Mouse (Mus musculus) neural tube, embryonic 13.5 days (tissue): Measurements from ENCODE around the gene Suds3. TPM values are rescaled to one million over a fixed set of nuclear protein-coding genes. Genes with fewer than 3 reads are reported as not detected.

Source experiments
- ATAC-seq: fragments of 200-750 bp; cut with Nextera tagmentation; 2 replicates; pipeline ENCODE4 v1.8.0; 2017; ENCODE audit warnings: low read depth, mild to moderate bottlenecking, moderate TSS enrichment, moderate library complexity
- H3K27ac ChIP-seq: fragments of 300-500 bp; sonication (generic); replicated peaks from 2 replicates; pipeline ENCODE4 v1.5.1; 2015; ENCODE audit warnings: moderate library complexity, mild to moderate bottlenecking, inconsistent platforms
- H3K27me3 ChIP-seq: fragments of 300-500 bp; sonication (generic); 2 replicates; pipeline ENCODE4 v1.6.1; 2015; ENCODE audit warnings: mild to moderate bottlenecking, inconsistent platforms
- H3K36me3 ChIP-seq: fragments of 300-500 bp; sonication (generic); 2 replicates; pipeline ENCODE4 v1.6.1; 2015; ENCODE audit warnings: mild to moderate bottlenecking, inconsistent platforms
- H3K4me1 ChIP-seq: fragments of 300-500 bp; sonication (generic); replicated peaks from 2 replicates; pipeline ENCODE4 v1.6.1; 2015; ENCODE audit warnings: inconsistent platforms
- H3K4me2 ChIP-seq: fragments of 300-500 bp; sonication (generic); 2 replicates; pipeline ENCODE4 v1.6.1; 2015; ENCODE audit warnings: inconsistent platforms, mild to moderate bottlenecking, moderate library complexity
- H3K4me3 ChIP-seq: fragments of 300-500 bp; sonication (generic); 2 replicates; pipeline ENCODE4 v1.5.1; 2015; ENCODE audit warnings: mild to moderate bottlenecking, inconsistent platforms
- H3K9ac ChIP-seq: fragments of 300-500 bp; sonication (generic); 2 replicates; pipeline ENCODE4 v1.6.1; 2015; ENCODE audit warnings: moderate library complexity, mild to moderate bottlenecking, inconsistent platforms
- H3K9me3 ChIP-seq: fragments of 300-500 bp; sonication (generic); 2 replicates; pipeline ENCODE4 v1.6.1; 2016; ENCODE audit warnings: inconsistent platforms
- WGBS: fragments of 180-500 bp; shearing (Covaris S2); methylation state at CpG from one replicate; pipeline ENCODE4 v1.1.7; 2015; 5-methylcytosine and 5-hydroxymethylcytosine counted together
- polyA plus RNA-seq: library from polyadenylated mRNA; unstranded; fragments of >200 nt; fragmentation: Nextera tagmentation; extraction: Ambion mirVana; gene quantifications from 2 replicates; pipeline ENCODE4 v1.2.1, GENCODE M21; 2015

The Suds3 gene
- polyA plus RNA-seq, 1 experiment from 2014 or later = 91.4 TPM

DNA sequence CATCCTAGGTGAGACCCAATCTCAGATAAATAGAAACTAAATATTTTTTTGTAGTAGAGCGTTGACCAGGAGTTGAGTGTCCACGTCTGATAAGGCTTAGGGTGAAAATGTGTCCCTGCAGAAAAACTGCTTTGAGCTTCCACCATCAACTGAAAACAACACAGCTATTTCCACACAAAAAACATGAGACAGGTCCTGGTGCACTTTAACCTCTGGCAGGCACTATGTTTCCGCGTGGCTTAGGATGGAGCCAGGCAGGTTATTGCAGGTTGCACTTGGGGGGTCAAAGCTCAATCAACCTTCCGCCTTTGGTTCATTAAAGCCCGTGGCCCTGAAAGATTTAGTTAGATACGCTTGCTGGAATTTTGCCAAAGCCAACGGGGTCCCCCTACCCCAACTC is 2.9 kb upstream of the Suds3 start:
- no peak overlapping the region; the same call in 1 of the 2 replicates for H3K9ac ChIP-seq
- peak overlapping the region; percentile 73; the same call in 1 of the 2 replicates for H3K4me3 ChIP-seq
- peaks cover 9% of the 10 kb centered on the region for H3K27me3 ChIP-seq
- H3K27ac ChIP-seq = no peak overlapping the region
- H3K4me1 ChIP-seq = peaks cover 43% of the 10 kb centered on the region
- 55% methylated on average over 8 of the region's 8 CpGs for WGBS
- H3K9me3 ChIP-seq = no peaks in the 10 kb centered on the region
- no peaks in the 10 kb centered on the region for H3K36me3 ChIP-seq
- no peak for ATAC-seq
- H3K4me2 ChIP-seq = peak overlapping the region; percentile 96

DNA sequence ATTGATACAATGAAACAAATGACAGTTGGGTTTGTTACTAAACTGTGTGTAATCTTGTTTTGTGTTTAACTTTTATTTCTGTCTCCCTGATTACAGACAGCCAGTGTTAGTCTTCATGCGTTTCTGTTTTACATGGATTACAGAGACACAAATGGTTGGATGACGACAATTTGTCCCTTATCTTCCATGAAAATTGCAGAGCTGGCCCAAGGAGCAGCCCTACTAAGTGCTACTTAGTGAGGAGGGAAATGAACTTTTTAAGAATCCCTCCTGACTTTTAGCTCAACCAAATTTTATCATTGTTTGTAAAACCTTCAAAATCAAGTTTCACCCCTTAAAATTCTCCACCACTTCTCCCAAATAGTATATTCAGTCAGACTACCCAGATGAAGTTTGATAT is 2.3 kb upstream of the Suds3 start:
- WGBS = 92% methylated on average over 2 of the region's 2 CpGs
- no peaks in the 10 kb centered on the region for H3K9me3 ChIP-seq
- H3K4me2 ChIP-seq = no peak overlapping the region
- H3K9ac ChIP-seq = no peak overlapping the region
- no peak overlapping the region for H3K27ac ChIP-seq
- peaks cover 9% of the 10 kb centered on the region for H3K27me3 ChIP-seq
- ATAC-seq = no peak
- H3K4me3 ChIP-seq = no peak overlapping the region
- H3K36me3 ChIP-seq = peaks cover 4% of the 10 kb centered on the region; the same call in 1 of the 2 replicates
- peaks cover 45% of the 10 kb centered on the region for H3K4me1 ChIP-seq

DNA sequence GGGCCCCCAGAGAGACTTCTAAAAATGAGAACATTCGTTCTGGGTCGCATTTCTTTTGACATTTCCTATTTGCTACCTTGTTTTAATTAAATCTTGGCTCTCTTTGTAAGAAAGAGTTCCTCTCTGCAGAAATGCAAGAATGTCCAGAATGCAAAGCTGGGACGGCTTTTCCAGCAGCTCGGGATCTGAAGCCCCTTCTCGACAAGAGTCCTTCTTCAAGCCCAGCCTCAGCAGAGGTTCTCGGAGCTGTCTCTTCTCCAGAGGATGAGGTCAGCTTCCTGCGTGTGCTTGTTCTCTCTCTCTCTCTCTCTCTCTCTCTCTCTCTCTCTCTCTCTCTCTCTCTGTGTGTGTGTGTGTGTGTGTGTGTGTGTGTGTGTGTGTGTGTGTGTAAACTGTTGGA is 1.8 kb upstream of the Suds3 start:
- 68% methylated on average over 7 of the region's 7 CpGs for WGBS
- Histone ChIP-seq H3K36me3 (peaks cover 7% of the 10 kb centered on the region), H3K4me1 (peaks cover 45% of the 10 kb centered on the region), H3K9ac (no peak overlapping the region), H3K9me3 (no peaks in the 10 kb centered on the region), H3K4me3 (no peak overlapping the region), H3K4me2 (no peak overlapping the region), H3K27ac (no peak overlapping the region), H3K27me3 (peaks cover 9% of the 10 kb centered on the region)
- no peak for ATAC-seq

DNA sequence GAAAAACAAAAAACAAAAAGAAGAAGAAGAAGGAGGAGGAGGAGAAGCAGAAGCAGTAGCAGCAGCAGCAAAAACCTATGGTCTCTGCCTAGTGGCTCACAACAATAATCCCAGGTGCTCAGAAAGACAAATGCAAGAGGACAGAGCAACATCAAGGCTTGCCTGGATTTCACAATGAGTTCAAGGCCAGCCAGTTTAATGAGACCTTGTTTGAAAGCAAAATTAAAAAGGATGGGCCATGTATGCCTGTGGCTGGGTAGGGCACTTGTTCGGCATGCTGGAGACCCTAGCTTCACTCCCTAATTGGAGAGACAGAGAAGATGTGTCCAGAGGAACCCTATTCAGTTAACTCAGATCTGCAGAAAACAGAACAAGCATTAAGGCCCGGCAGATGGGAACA is 1.3 kb upstream of the Suds3 start:
- Histone ChIP-seq H3K4me3 (no peak overlapping the region), H3K27ac (0 out of 2 replicates have a peak overlapping the region, but pooled peaks have one; percentile 1), H3K9me3 (no peaks in the 10 kb centered on the region), H3K4me1 (peaks cover 45% of the 10 kb centered on the region), H3K4me2 (no peak overlapping the region), H3K9ac (no peak overlapping the region), H3K36me3 (peaks cover 12% of the 10 kb centered on the region), H3K27me3 (peaks cover 9% of the 10 kb centered on the region)
- ATAC-seq = no peak
- WGBS = 72% methylated on average over 2 of the region's 2 CpGs

DNA sequence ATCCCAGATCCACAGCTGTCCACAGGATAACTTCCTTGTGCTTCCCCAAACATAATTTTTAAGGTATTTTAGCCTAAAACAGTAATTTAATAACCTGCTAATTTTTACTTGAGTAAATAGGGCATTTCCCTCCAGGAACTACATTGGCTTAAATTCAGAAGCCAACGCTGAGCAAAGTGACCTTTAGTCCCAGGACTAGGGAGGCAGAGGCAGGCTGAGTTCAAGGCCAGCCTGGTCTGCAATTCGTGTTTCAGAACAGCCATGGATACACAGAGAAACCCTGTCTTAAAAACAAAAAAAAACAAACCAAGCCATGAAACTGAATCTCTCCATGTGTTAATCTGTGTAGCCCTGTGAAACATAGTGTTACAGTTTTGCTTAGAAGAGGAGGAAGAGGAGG is 747 bp upstream of the Suds3 start:
- H3K4me3 ChIP-seq = no peak overlapping the region
- H3K27ac ChIP-seq = no peak overlapping the region
- H3K9me3 ChIP-seq = no peaks in the 10 kb centered on the region
- no peak for ATAC-seq
- peaks cover 9% of the 10 kb centered on the region for H3K27me3 ChIP-seq
- H3K4me1 ChIP-seq = peaks cover 42% of the 10 kb centered on the region
- WGBS = 73% methylated on average over 2 of the region's 2 CpGs
- H3K36me3 ChIP-seq = peaks cover 18% of the 10 kb centered on the region
- no peak overlapping the region; the same call in 1 of the 2 replicates for H3K4me2 ChIP-seq
- H3K9ac ChIP-seq = no peak overlapping the region

DNA sequence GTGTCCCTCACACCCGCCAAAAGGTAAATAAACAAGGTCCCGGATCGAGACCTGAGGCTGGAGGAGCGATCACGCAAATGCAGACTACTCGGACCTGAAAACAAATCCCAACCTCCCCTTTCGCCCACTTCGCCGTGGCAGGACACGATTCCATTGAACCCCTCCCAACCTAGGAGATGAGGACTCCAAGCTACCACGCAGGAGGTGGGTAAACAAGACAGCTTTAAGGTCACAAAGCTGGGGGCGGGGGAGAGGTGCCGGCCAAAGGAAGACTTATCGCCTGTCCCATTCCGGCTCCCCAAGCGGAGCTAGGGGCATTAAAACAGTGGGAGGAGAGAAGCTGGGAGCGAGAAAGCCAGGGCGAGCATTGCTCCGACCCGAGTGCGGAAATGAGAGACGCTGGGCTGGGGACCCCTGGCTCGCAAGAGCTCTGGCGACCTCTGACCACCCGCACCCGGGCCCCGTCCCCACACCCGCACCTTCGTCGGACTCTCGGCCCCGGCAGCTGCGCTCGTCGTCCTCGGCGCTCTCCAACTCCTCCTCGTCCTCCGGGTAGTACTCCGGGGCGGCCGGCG is 633 bp downstream of the Suds3 start:
- H3K4me2 ChIP-seq = peak overlapping the region; percentile 98
- peaks cover 31% of the 10 kb centered on the region for H3K36me3 ChIP-seq
- H3K9ac ChIP-seq = peak overlapping the region; percentile 92
- peak overlapping the region; percentile 87 for H3K27ac ChIP-seq
- H3K27me3 ChIP-seq = no peaks in the 10 kb centered on the region
- ATAC-seq = peak; percentile 34
- H3K4me1 ChIP-seq = peaks cover 29% of the 10 kb centered on the region
- H3K9me3 ChIP-seq = no peaks in the 10 kb centered on the region
- peak overlapping the region; percentile 95 for H3K4me3 ChIP-seq
- under 1% methylated on average over 42 of the region's 43 CpGs for WGBS

DNA sequence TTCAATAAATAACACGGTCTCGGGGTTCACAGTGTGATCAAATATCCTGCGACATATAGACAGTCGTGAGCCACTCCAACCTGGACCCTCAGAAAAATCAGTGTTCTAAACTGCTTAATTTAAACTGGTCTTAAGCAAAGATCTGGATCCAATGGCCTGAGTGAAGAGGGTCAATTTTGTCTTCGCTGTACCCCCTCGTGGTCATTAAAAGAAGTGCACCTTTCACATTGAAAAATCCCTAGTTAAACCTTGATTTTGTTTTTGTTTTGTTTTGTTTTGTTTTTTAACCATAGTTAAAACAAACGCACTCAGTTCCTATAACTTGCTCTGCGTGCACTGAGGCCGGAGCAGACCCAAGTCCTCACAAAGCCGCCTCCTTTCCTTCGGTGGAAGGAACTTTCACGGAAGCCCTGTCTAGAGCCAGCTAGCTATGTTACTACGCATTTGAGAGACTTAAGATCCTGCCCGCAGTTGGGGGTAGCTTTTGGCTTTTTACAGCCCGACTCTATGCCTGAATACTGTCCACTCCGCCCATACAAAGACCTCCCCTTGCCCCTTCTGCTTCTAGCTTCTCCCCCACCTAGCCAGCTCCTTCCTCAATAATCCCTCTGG is 1.2 kb downstream of the Suds3 start:
- Histone ChIP-seq H3K27me3 (no peaks in the 10 kb centered on the region), H3K27ac (peak overlapping the region; percentile 87), H3K4me1 (peaks cover 29% of the 10 kb centered on the region), H3K4me3 (peak overlapping the region; percentile 95), H3K9ac (peak overlapping the region; percentile 92), H3K9me3 (no peaks in the 10 kb centered on the region), H3K4me2 (peak overlapping the region; percentile 98), H3K36me3 (peaks cover 35% of the 10 kb centered on the region)
- no peak for ATAC-seq
- WGBS = 7% methylated on average over 16 of the region's 16 CpGs

DNA sequence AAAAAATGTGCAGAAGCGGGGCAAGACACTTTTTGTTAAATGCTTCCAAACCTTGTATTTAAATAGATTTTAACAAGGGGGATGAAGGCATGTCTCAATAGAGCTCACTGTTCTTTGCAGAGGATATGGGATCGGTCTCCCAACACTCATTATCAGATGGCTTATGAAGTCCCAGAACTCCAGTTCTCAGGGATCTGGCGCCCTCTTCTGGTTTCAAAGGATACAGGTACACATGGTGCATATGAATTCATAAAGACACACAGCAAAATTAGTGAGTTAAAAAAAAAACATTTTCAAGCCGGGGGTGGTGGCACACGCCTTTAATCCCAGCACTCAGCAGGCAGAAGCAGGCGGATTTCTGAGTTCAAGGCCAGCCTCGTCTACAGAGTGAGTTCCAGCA is 2.6 kb downstream of the Suds3 start:
- Histone ChIP-seq H3K4me3 (no peak overlapping the region), H3K36me3 (peaks cover 49% of the 10 kb centered on the region), H3K27me3 (no peaks in the 10 kb centered on the region), H3K4me2 (no peak overlapping the region), H3K4me1 (peaks cover 19% of the 10 kb centered on the region), H3K9me3 (no peaks in the 10 kb centered on the region), H3K27ac (no peak overlapping the region), H3K9ac (no peak overlapping the region)
- ATAC-seq = no peak
- WGBS = 92% methylated on average over 7 of the region's 7 CpGs

DNA sequence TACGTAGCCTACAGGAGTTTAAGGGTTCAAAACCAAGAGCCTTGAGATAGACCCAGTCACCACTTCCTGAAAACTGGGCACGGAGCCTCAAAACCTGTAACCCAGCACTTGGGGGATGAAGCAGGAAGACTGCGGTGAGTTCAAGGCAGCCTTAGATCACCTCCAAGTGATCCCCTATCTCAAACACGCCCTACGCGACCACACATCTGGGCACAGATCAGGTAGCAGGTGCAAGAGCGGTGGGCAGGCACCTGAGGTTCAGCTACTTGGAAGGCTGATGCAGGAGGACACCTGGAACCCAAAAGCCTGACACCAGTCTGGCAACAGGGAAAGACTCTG is 4.2 kb downstream of the Suds3 start:
- no peak overlapping the region for H3K4me2 ChIP-seq
- WGBS = 94% methylated on average over 7 of the region's 7 CpGs
- peaks cover 65% of the 10 kb centered on the region for H3K36me3 ChIP-seq
- ATAC-seq = no peak
- no peaks in the 10 kb centered on the region for H3K9me3 ChIP-seq
- H3K27ac ChIP-seq = no peak overlapping the region
- no peak overlapping the region for H3K9ac ChIP-seq
- H3K4me3 ChIP-seq = no peak overlapping the region
- H3K4me1 ChIP-seq = peaks cover 19% of the 10 kb centered on the region
- H3K27me3 ChIP-seq = no peaks in the 10 kb centered on the region

DNA sequence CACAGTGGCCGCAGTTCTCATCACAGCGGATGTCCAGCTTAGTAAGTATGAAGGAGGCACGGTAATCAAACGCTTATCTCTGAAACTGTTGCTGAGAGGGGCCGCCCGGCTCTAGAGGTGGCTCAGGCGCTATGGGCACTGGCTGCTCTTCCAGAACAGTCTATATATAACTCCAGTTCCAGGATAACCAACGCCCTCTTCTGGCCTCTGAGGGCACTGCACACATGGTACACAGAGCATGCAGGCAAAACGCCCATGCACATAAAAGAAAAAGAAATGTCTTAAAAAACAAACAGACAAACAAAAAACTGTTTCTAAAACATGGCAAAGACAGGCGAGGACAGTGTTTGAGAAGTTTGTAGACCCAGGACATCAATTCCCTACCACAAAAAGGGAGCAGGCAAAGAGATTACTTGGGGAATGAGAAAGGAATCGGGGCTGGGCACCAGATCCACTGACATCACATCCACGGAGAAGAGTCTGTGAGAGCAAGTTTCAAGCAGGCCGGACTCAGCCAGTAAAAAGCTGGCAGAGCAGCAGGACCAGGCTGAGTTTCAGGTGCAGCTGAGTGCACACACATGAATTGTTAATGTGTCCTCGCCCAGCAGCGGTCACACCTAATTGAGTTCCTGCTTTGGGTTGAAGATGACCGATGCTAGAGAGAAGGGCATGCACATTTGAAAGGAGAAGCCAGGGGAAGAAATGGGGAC is 4.7 kb downstream of the Suds3 start:
- ATAC-seq = no peak
- peaks cover 17% of the 10 kb centered on the region for H3K4me1 ChIP-seq
- H3K9ac ChIP-seq = no peak overlapping the region
- 92% methylated on average over 16 of the region's 16 CpGs for WGBS
- H3K4me2 ChIP-seq = no peak overlapping the region
- H3K36me3 ChIP-seq = peaks cover 70% of the 10 kb centered on the region
- H3K9me3 ChIP-seq = no peaks in the 10 kb centered on the region
- no peak overlapping the region for H3K27ac ChIP-seq
- H3K27me3 ChIP-seq = no peaks in the 10 kb centered on the region
- no peak overlapping the region for H3K4me3 ChIP-seq

DNA sequence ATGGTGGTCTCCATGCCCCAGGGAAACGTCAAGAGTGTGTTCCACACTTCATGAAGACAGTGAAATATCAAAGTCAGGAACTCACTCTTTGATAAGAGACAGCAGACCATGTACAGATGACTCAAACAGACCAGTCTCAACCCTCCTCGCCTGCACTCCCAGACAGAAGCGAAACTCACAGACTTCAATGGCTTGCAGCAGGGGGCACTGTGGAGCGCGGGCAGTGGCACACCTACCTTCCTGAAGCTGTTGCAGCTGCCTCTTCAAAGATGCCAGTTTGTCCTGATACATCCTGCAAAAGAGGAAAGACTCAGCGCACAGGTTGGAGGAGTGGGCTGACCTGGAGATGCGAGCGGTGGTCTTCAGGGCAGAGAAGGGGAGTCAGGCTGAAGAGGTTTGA is 6.4 kb downstream of the Suds3 start:
- no peak for ATAC-seq
- H3K36me3 ChIP-seq = peaks cover 87% of the 10 kb centered on the region
- peaks cover 9% of the 10 kb centered on the region for H3K4me1 ChIP-seq
- H3K27me3 ChIP-seq = no peaks in the 10 kb centered on the region
- H3K27ac ChIP-seq = no peak overlapping the region
- no peak overlapping the region for H3K4me3 ChIP-seq
- WGBS = 90% methylated on average over 8 of the region's 8 CpGs
- H3K4me2 ChIP-seq = no peak overlapping the region
- no peak overlapping the region for H3K9ac ChIP-seq
- no peaks in the 10 kb centered on the region for H3K9me3 ChIP-seq

DNA sequence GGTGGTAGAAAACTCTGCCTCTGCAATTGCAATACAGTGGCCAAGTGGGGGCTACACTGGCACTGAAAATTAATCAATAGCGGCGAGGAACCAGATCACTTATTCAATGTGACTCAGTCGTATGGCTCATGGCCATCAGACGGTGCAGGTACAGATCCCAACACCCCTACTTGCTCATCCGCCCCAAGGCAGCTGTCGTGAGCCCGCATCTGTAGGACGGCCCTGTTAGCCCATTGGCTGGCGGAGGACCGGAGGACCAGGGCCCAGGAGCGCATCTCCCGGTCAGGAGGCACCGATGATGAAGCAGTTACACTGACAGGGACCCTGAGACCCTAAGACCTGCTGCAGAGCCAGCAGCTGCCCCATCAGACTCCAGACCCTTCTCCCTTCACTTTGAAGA is 7.2 kb downstream of the Suds3 start:
- 95% methylated on average over 13 of the region's 13 CpGs for WGBS
- no peaks in the 10 kb centered on the region for H3K27me3 ChIP-seq
- no peak overlapping the region for H3K4me3 ChIP-seq
- no peak overlapping the region for H3K9ac ChIP-seq
- H3K4me1 ChIP-seq = peaks cover under 1% of the 10 kb centered on the region
- no peak overlapping the region for H3K27ac ChIP-seq
- no peak for ATAC-seq
- no peak overlapping the region for H3K4me2 ChIP-seq
- peaks cover 95% of the 10 kb centered on the region for H3K36me3 ChIP-seq
- no peaks in the 10 kb centered on the region for H3K9me3 ChIP-seq
